Mouse (Mus musculus): ENCODE data around the gene Med12l. TPM values are rescaled to one million over a fixed set of nuclear protein-coding genes. Genes with fewer than 3 reads are reported as not detected.
"Not testable (repeated sequence)": the region's sequence is repeated elsewhere in the genome, so short reads cannot be mapped to it uniquely, and the experiment has no call there.

Gene Med12l
- polyA plus RNA-seq, 1 experiment from 2014 or later = 1.0 TPM

DNA sequence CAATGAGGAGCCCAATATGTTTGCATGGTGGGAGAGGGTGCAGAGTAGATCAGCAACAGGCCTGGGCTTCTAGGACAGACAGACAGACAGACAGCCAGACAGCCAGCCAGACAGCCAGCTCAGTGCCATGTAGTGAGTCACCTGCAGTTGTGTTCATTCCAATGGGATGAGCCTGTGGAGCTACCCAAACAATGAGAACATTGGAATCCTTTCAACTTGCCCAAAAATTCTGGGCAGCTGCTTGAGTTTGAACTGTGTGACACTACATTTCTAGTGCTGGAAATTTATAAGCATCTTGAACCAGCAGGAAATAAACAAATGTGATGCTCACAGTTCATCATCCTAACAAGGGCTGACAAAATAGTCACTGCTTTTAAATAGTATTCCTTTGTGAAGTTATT lies 134.0 kb downstream of the Med12l start:
- Histone ChIP-seq H3K27me3 (ENCODE audit: low read depth, poor library complexity, severe bottlenecking) (no peaks in the 10 kb centered on the region), H3K4me1 (peaks cover 11% of the 10 kb centered on the region; the same call in 1 of the 2 replicates), H3K27ac (no peak overlapping the region), H3K36me3 (no peaks in the 10 kb centered on the region), H3K4me3 (no peak overlapping the region), H3K9me3 (replicated peaks) (no peaks in the 10 kb centered on the region)
- no peak for DNase-seq (ENCODE audit: low spot score)

DNA sequence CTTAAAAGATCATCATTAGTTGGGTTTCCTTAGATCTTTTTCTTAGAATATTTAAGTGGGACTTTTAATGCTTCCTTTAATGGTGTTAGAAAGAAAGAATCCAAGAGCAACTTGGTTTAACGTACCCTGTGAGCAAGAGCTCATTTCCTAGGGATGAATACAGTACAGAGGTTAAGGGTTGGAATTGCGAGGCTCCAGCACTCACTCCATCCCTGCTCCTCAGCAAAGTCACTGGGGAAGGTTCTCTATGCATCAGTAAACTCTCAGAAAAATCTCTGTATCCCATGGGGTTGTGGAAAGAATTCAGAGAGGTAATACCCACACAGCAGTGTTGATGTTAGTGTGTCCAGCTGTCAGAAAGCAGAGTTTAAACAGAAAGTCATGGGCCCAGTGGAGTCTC lies 134.5 kb downstream of the Med12l start:
- H3K36me3 ChIP-seq = no peaks in the 10 kb centered on the region
- WGBS = 85% methylated on average over 2 of the region's 2 CpGs
- no peaks in the 10 kb centered on the region for H3K27me3 ChIP-seq (ENCODE audit: low read depth, poor library complexity, severe bottlenecking)
- H3K27ac ChIP-seq = no peak overlapping the region
- H3K4me3 ChIP-seq = no peak overlapping the region
- DNase-seq (ENCODE audit: low spot score) = no peak
- peaks cover 11% of the 10 kb centered on the region; the same call in 1 of the 2 replicates for H3K4me1 ChIP-seq
- H3K9me3 ChIP-seq (replicated peaks) = no peaks in the 10 kb centered on the region

DNA sequence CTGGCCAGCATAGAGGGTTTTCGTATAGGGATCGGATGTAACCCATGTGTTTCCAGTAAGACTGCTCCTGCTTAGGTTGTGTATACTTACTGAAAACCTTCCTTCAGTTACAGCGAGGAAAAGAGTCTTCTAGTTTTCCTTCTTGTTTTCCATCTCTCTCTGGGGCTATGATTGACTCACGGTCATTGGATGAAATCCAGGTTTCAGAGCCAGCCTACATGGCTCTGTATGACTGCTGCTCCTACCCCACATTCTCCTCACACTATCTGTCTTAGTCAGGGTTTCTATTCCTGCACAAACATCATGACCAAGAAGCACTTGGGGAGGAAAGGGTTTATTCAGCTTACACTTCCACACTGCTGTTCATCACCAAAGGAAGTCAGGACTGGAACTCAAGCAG lies 135.3 kb downstream of the Med12l start:
- not testable (repeated sequence) for H3K27ac ChIP-seq; DNase-seq (ENCODE audit: low spot score); H3K4me3 ChIP-seq

DNA sequence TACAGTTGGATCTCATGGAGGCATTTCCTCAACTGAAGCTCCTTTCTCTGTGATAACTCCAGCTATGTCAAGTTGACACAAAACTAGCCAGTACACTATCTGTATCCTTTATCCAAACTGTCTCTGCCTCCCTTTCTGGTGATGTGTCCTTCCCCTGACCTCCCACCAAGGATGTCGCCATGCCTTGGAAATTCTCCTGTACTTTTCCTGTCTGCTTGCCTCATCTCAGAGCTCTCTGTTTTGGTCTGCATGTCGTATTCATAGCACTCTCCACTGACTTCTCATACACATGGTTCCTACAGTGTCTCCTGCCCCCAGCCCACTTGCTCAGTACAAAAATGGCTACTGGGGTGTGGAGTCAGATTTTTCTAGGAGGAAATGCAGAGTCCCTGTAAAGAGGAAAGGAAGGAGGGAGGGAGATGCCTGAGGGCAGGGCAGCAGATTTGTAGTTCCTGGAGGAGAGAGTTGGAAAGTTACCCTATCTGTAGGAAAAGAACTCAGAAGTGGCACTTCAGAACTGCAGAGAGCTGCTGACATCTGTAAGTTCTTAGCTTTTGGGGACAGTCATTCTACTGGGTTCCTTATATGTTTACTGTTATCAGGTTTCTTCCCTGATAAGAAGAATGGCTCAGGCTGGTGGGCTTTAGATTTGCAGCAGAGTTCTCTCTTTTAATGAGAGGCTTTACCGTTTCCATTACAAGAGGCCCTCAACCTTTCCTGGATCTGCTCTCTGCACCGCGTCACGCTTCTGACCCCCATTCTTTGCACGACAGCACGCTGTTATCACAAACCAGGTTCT lies 136.1 kb downstream of the Med12l start:
- WGBS = 80% methylated on average over 8 of the region's 8 CpGs
- no peak for DNase-seq (ENCODE audit: low spot score)
- H3K27ac ChIP-seq = no peak overlapping the region
- H3K4me1 ChIP-seq = peaks cover 11% of the 10 kb centered on the region; the same call in 1 of the 2 replicates
- no peak overlapping the region for H3K4me3 ChIP-seq
- no peaks in the 10 kb centered on the region for H3K36me3 ChIP-seq
- no peaks in the 10 kb centered on the region for H3K9me3 ChIP-seq (replicated peaks)
- H3K27me3 ChIP-seq (ENCODE audit: low read depth, poor library complexity, severe bottlenecking) = no peaks in the 10 kb centered on the region

More for the DNA sequence above, 135.3 kb downstream of the Med12l start:
- peaks cover 11% of the 10 kb centered on the region; the same call in 1 of the 2 replicates for H3K4me1 ChIP-seq
- H3K9me3 ChIP-seq (replicated peaks); H3K36me3 ChIP-seq; H3K27me3 ChIP-seq (ENCODE audit: low read depth, poor library complexity, severe bottlenecking): not testable (repeated sequence)
- 94% methylated on average over 4 of the region's 4 CpGs for WGBS

DNA sequence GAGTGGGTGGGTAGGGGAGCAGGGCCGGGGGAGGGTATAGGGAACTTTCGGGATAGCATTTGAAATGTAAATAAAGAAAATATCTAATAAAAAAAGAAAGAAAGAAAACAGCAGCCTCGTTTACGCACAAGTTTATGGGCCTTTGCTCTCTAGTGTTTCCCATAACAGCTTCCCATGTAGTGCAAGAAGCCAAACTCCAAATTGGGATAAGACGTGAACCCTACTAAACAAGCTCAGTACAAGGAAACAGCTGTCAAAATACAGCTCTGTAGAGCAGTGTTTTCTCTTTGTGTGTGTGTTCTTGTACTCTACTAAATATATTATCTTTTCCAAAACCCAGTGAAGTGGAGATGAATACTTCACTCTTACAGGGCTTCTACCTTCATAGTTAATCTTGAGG lies 139.6 kb downstream of the Med12l start:
- Histone ChIP-seq H3K9me3 (replicated peaks) (no peaks in the 10 kb centered on the region), H3K4me3 (no peak overlapping the region), H3K27ac (no peak overlapping the region), H3K4me1 (peaks cover 4% of the 10 kb centered on the region; the same call in 1 of the 2 replicates), H3K36me3 (no peaks in the 10 kb centered on the region), H3K27me3 (ENCODE audit: low read depth, poor library complexity, severe bottlenecking) (no peaks in the 10 kb centered on the region)
- no peak for DNase-seq (ENCODE audit: low spot score)
- 79% methylated on average over 5 of the region's 5 CpGs for WGBS

DNA sequence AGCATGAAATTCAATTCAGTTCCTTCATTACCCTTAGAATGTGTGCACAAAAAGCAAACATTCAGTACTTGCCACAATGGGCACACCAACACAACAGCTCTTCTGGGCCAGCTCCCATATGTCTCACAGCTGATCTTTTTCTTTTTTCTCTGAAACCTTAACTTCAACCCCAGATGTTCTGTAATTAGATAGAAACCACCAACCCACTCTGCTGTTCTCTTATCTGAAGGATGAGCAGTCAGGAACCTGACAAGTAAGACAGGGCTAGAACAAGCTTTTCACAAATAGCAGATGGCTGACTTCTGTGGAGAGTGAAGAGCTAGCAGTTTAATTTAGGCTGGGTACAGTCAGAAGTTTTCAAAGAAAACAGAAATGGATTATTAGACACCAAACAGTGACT lies 144.0 kb downstream of the Med12l start:
- Histone ChIP-seq H3K9me3 (replicated peaks) (no peaks in the 10 kb centered on the region), H3K4me1 (no peaks in the 10 kb centered on the region), H3K27ac (no peak overlapping the region), H3K27me3 (ENCODE audit: low read depth, poor library complexity, severe bottlenecking) (no peaks in the 10 kb centered on the region), H3K4me3 (no peak overlapping the region), H3K36me3 (no peaks in the 10 kb centered on the region)
- DNase-seq (ENCODE audit: low spot score) = no peak

DNA sequence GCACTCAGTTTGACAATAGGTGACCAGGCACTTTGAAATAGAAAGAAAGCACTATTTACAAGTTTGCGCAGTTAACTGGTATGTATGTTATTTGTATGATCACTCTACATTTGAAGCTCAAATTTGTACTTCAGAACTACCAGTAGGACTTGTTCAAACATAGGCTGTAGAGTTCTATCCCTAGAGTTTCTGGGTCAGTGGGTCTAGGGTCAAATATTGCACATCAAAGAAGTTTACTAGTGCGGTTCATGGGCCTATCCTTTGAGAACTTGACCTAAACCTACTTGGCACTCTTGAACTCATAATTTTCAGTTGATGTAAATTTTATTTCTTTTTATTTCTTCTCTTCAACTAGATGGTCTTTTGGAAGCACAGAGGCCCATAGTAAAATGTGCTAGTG lies 145.0 kb downstream of the Med12l start:
- Histone ChIP-seq H3K27ac (no peak overlapping the region), H3K4me1 (no peaks in the 10 kb centered on the region), H3K36me3 (no peaks in the 10 kb centered on the region), H3K4me3 (no peak overlapping the region), H3K9me3 (replicated peaks) (no peaks in the 10 kb centered on the region), H3K27me3 (ENCODE audit: low read depth, poor library complexity, severe bottlenecking) (no peaks in the 10 kb centered on the region)
- WGBS = 95% methylated on average over 2 of the region's 2 CpGs
- DNase-seq (ENCODE audit: low spot score) = no peak

DNA sequence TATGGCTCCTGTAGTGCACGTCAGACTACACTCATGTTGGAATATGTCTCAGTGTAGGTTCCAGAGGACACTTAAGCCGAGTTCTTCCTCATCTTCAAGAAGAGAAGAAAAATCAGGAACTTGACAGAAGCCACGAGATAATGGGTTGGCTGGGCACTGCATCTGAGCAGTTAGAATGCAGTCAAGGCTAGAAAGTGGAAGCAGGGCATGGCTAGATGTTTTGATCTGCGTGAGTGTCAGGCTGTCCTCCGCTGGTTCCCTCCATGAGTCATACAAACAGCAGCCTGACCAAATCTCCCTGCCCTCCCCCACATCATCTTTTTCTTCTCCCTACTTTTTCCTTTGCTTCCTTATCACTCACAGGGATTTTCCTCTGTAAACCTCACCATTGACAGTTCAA lies 147.8 kb downstream of the Med12l start, which contains the start of gene P2ry14:
TSS of gene P2ry14 (minus strand) at position 195 of the 400 bp plus-strand sequence.
- no peak for DNase-seq (ENCODE audit: low spot score)
- H3K36me3 ChIP-seq = no peaks in the 10 kb centered on the region
- no peaks in the 10 kb centered on the region for H3K9me3 ChIP-seq (replicated peaks)
- no peaks in the 10 kb centered on the region for H3K4me1 ChIP-seq
- WGBS = 81% methylated on average over 5 of the region's 5 CpGs
- no peaks in the 10 kb centered on the region for H3K27me3 ChIP-seq (ENCODE audit: low read depth, poor library complexity, severe bottlenecking)
- H3K4me3 ChIP-seq = no peak within 1 kb of the TSS
- H3K27ac ChIP-seq = no peak within 1 kb of the TSS

DNA sequence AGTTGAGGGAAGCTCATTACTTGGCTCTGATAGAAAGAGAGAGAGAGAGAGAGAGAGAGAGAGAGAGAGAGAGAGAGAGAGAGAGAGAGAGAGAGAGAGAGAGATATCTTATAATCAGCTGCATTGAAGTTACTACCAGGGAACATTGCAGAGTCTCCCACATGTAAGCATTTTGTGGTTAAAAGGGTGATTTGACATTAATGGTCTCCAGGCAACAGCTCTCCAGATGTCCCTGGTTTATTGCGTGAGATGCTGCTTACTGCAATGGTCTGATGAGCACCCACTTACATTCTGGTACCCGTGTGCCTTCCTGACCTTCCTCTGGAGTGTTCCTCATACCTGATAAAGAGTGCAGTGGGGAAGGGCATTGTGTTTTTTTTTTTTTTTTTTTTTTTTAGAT lies 149.3 kb downstream of the Med12l start:
- DNase-seq (ENCODE audit: low spot score) = no peak
- no peaks in the 10 kb centered on the region for H3K27me3 ChIP-seq (ENCODE audit: low read depth, poor library complexity, severe bottlenecking)
- 80% methylated on average over 2 of the region's 2 CpGs for WGBS
- H3K4me3 ChIP-seq = no peak overlapping the region
- H3K36me3 ChIP-seq = no peaks in the 10 kb centered on the region
- no peaks in the 10 kb centered on the region for H3K9me3 ChIP-seq (replicated peaks)
- H3K4me1 ChIP-seq = no peaks in the 10 kb centered on the region
- H3K27ac ChIP-seq = no peak overlapping the region

DNA sequence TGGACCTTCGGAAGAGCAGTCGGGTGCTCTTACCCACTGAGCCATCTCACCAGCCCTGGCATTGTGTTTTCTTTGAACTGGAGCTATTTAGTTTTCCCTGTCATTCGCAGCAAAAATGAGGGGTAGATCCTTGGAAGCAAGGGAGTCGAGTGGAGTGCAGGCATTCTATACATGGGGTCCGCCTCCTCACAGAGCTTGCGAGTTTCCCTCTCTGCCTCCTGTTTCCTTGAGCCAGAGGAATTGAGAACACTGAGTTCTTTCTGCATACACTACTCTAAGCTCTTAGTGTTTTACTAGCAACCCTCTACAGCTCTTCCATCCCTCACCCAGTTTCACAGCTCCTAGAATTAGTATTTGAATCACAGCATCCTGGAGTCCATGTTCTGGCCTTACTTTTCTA lies 149.8 kb downstream of the Med12l start:
- Histone ChIP-seq H3K4me1 (no peaks in the 10 kb centered on the region), H3K36me3 (no peaks in the 10 kb centered on the region), H3K27me3 (ENCODE audit: low read depth, poor library complexity, severe bottlenecking) (no peaks in the 10 kb centered on the region), H3K9me3 (replicated peaks) (no peaks in the 10 kb centered on the region), H3K27ac (no peak overlapping the region), H3K4me3 (no peak overlapping the region)
- WGBS = 93% methylated on average over 6 of the region's 6 CpGs
- no peak for DNase-seq (ENCODE audit: low spot score)

DNA sequence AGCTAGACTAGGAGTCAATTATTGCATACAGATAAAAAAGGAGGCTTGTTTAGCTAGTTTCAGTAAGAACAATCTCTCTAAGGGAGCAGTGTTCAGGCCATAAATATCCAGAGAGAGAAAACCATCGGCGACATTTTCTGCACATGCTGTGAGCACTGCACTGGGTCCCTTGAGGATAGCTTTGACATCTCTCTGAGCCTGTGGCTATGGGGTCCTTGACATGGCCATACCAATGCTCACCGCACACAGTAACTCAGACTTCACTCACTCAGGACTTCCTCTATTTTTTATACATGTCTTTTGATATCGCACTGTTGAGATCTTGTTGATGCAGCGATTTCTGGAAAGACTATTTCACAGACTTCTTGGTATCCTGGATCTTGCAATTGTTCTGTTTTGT lies 151.4 kb downstream of the Med12l start:
- Histone ChIP-seq H3K36me3 (no peaks in the 10 kb centered on the region), H3K4me3 (no peak overlapping the region), H3K27ac (no peak overlapping the region), H3K9me3 (replicated peaks) (no peaks in the 10 kb centered on the region), H3K4me1 (no peaks in the 10 kb centered on the region), H3K27me3 (ENCODE audit: low read depth, poor library complexity, severe bottlenecking) (no peaks in the 10 kb centered on the region)
- DNase-seq (ENCODE audit: low spot score) = no peak
- WGBS = 95% methylated on average over 5 of the region's 5 CpGs

DNA sequence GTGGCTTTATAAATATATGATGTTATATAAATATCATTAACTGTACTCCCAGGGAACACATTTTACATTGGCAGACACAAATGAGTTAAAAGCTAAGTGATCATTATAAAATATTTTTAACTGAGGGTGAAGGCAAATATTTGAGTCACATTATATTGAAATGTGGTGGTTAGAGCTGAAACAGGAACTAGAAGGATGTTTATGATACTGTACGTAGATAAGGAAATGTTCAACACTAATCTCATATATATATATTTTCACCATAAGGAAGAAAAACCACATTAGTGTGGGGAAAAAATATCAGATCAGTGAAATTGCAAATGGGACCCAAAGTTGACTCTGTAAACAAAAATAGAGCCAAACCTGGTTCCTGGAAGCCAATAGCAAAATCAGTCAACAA lies 154.8 kb downstream of the Med12l start:
- 95% methylated on average over 1 of the region's 1 CpGs for WGBS

DNA sequence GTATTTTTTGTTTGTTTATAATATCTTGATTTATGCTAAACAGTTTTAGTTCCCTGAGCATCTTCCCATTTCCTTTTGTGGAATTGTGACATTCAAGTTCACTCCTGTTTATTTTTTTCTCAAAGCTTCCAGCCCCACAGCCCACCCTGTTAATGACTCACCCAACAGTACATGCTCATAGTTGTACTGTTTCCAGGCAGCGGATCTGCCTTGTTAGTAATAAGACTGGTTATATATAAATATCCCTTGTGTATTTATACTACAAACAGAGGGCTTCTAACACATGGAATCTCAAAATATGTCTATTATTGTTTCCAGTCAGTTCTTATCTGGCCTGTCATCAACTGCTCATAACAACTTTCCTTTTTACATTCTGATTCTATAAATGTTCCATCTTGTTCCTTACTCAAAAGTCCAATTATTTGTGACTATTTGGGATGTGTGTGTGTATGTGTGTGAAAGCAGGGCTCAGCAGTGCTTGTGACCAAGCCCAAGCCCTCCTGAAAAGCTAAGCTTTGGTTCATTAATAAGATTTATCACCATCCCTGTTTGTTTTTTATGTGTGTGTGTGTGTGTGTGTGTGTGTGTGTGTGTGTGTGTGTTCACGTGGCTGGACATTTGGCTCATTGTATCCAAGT lies 161.9 kb downstream of the Med12l start:
- no peaks in the 10 kb centered on the region for H3K27me3 ChIP-seq (ENCODE audit: low read depth, poor library complexity, severe bottlenecking)
- no peaks in the 10 kb centered on the region for H3K9me3 ChIP-seq (replicated peaks)
- 84% methylated on average over 2 of the region's 2 CpGs for WGBS
- H3K36me3 ChIP-seq = no peaks in the 10 kb centered on the region
- H3K4me1 ChIP-seq = no peaks in the 10 kb centered on the region; the same call in 1 of the 2 replicates
- no peak overlapping the region for H3K27ac ChIP-seq
- no peak for DNase-seq (ENCODE audit: low spot score)
- no peak overlapping the region for H3K4me3 ChIP-seq

More for the DNA sequence above, 154.8 kb downstream of the Med12l start:
- Histone ChIP-seq H3K27me3 (ENCODE audit: low read depth, poor library complexity, severe bottlenecking) (no peaks in the 10 kb centered on the region), H3K9me3 (replicated peaks) (no peaks in the 10 kb centered on the region), H3K4me1 (no peaks in the 10 kb centered on the region), H3K27ac (no peak overlapping the region), H3K36me3 (no peaks in the 10 kb centered on the region), H3K4me3 (no peak overlapping the region)
- DNase-seq (ENCODE audit: low spot score) = no peak

Data from limb, embryonic 10.5 days (tissue).